Mouse (Mus musculus) thymus, adult 18-20 months (tissue): ENCODE data around the gene Ubc.

ENCODE experiments used
- DNase-seq, 2 experiments: peaks; one replicate each; pipeline ENCODE4 v3.0.0; 2022; ENCODE audit warnings: mixed read lengths in 2 of 2

Gene Ubc

DNA sequence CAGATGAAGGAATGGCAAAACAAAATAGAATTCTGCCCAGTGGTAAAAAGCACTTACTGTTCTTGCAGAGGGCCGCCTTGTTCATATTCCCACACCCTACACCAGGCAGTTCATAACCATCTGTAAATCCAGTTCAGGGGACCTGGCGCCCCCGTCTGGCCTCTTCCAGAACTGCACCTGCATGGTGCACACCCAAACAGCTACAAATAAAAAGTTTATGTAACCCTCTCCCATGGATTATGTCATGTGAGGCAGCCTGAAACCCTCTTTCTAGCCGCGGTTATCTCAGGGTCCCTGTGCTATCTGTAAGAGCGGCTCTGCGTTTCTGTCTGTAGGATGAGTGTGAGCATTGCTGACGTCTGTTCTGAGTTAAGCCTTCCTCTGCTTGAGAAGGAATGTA lies 41.5 kb downstream of the Ubc start:
- DNase-seq: no peak

DNA sequence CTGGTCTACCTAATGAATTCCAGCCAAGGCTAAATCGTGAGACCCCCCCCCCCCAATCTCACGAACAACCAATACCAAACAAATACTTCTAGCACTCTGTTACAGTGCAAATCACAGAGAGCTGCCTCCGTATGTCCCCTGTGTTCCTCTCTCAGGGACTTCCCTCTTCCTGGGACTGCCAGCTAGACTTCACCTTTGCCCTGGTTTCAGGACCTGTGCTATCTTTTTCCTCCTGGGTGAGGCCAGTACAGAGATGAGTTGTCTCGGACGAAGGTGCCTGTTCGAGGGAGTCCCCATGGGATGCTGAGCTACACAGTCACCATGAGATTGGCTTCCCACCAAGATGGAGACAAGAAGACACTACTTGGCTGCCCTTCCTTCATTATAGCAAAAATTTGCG lies 41.9 kb downstream of the Ubc start:
- no peak for DNase-seq

DNA sequence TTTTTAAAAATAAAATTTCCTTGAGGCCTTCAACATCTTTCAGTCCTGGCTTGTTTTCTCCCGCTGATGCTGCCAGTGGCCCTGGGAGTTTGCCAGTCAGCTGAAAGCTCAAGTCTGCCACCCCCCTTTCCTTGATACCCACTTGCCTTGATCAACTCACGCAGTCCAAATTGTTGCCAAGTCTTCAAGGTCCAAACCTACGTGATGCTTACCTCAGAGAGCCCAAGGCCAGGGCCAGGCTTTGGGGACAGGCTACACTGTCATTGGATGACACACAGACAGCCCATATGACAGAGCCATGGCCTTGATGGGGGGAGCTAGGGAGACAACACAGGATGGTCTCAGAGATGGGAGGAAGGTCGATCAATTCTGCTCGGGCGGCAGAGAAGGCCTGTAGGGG lies 45.7 kb downstream of the Ubc start:
- no peak for DNase-seq

DNA sequence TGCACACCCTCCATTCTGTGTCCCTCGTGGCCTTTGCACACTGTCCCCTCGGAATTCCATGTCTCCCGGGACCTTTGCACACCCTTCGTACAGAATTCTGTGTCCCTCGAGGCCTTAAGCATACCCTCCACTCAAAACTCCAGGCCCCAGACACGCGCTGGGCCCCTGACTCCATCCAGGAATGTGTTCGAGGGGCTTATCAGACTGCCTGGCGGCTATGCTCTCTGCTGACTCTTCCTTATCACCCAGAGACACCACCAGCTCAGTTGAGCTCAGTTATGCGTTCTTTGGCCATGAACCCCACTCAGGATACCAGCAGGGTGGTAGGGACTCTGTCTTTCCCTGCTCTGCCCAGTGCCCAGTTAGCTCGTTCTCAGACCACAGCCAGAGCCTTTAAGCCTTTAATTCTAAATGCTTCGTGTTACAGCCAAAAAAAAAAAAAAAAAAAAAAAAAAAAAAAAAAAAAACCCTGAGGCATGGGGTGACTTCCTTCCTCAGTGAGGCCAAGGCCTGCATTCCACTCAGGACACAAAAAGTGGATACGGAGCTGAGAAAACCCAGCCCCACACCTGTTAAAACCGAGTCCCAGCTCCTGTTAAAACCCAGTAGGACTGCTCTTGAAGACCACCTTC lies 48.4 kb downstream of the Ubc start:
- no peak for DNase-seq

DNA sequence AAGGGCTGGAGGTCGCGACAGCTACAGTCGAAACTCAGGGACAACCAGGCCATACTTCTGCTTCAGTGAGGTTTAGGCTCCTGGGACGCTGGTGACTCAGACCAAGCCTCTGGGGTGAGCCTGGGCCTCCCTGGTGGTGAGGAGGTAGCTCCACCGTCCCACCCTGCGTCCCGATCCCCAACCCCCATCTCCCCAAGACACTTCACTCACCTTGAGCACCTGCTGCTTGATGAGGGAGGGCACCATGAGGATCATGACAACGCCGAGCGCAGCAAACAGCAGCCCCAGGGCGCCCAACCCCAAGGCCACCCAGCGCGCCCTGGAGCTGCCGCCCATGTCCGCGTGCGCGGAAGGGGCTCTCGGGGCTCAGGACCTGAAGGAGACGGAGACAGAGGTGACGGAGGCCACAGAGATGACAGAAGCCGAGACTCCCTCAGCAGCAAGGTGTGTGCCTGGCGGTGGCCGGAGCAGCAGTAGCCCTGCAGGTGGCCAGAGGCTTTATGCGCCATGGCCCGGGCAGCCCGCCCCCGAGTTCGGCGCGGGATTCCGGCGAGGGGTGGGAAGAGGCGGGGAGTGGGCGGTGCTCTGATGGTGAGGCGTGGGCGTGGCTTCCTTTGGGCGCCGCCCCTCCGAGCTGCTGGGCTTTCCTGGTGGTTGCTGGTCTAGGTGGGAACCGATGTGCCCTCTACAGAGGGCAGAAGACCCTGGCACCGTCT lies 49.3 kb downstream of the Ubc start, which contains the start of gene Scarb1:
Gene Scarb1 (minus strand): TSS at position 548 of the 716 bp plus-strand sequence.
- DNase-seq: peak; percentile 69 to 72

DNA sequence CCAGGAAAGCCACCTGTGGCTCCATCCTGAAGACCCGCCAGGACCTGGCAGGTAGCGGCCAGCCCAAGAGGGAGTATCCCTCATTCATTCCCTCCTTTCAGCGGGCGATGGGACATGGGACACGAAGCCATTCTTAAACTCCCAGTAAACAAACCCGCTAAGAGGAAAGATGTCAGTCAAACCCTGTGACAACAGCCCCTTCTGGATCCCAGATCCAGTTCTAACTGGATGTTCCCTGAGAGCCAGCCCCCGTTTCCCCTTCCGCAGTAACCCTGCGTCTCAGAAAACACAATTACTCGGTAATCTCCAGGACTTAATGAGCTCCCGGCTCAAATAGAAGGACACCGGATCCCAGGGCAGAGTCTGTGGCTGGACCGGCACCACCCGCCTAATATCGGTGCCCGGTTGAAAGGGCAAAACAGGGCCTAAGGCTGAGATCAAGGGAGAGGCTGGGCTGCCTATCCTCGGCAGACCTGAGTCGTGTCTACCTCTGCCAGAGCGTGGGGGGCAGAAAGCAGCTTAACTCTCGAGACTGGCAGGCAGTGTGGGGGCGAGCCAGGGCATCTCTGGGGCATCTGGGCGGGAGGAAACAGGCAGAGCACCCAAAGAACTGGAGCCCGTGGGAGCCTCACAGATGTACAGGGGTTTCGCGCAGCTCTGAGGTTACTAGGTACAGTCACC lies 50.0 kb downstream of the Ubc start:
- DNase-seq: peak; percentile 22 to 28

DNA sequence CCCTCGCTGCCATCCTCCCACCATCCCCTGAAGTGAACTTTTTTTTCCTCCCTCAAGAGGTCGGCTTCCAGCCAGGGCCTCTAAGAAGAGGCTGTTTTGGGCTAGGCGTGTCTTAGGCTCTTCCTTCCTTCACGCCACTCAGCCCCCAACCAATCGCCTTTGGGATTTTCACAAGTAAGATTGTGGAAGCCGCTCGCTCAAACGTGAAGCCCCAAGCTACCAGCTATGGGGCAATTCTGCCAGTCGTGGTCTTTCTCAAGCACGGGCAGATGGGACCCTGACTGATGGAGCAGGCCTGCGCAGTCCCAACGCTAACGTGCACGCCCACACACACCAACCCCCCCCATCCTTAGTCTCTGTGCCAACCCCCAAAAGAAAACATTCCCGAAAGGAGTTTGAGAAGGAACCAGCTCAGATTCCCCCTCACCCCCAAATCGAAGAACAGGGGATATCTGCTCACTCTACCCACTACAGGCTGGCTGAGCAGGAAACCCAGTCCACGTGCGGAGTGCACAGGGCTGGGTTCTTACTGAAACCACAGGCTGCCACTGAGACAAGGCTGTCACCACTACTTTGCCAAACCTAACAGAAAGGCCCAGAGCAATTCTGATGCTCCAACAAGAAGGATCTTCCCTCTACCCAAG lies 50.8 kb downstream of the Ubc start:
- DNase-seq: peak in 1 of 2 experiments; percentile 22

DNA sequence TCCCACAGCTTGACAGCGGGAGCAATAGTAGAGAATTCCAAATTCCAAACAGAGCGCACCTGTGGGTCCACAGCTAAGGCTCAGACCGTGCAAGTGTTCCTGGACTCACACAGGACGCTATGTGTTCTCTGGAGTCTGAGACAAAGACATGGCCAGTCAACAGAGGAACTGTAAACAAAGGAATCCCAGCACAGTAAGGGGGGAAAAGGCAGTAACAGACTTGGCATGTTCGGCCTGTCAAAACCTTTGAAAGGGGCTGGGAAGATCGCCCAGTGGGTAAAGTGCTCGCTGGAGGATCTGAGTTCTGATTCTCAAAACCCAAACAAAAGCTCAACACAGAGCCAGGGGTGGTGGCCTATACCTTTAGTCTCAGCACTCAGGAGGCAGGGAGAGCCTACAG lies 52.5 kb downstream of the Ubc start:
- no peak for DNase-seq

DNA sequence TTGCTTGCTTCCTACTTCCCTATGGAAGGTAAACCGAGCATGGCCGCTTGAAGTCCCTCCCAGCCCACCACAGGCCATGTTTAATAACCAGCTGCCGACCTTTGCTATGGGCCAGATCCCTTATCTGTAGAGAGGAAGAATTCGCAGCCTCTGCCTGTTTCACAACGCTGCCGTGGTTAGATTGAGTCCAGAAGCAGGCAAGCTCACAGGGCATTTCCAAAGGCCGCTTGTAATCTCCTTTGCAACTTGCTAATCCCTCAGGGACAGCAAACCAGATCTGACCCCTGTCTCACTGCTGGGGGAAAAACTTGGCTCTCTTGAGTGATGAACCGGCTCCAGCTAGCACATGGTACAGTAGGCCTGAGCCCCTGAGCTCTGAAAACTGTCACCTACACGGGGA lies 53.0 kb downstream of the Ubc start:
- DNase-seq: no peak
